Mouse (Mus musculus) thymus, postnatal 4 days (tissue): Measurements from ENCODE around the gene Olfr593.
"Not testable (repeated sequence)": the region's sequence is repeated elsewhere in the genome, so short reads cannot be mapped to it uniquely, and the experiment has no call there.

Source experiments
- DNase-seq: peaks from one replicate; pipeline ENCODE4 v3.0.0; 2021

The Olfr593 gene

GRCm38 (mm10) chr7:103211562-103211961 is at the start of gene Olfr593:
Gene Olfr593, plus strand, starts transcription at chr7:103211862.
- no peak for DNase-seq

- DNase-seq: no peak
Measured at GRCm38 (mm10) chr7:103169697-103170096, 42.0 kb upstream of the Olfr593 start.

- DNase-seq: no peak
Measured at GRCm38 (mm10) chr7:103178240-103178639, 33.4 kb upstream of the Olfr593 start, which contains the start of gene Olfr591. Gene Olfr591, minus strand, starts transcription at chr7:103178340.

GRCm38 (mm10) chr7:103184503-103184902 is 27.2 kb upstream of the Olfr593 start, which contains the start of gene Olfr592:
Gene Olfr592, plus strand, starts transcription at chr7:103184803.
- not testable (repeated sequence) for DNase-seq

GRCm38 (mm10) chr7:103212050-103212449 is 388 bp downstream of the Olfr593 start:
- not testable (repeated sequence) for DNase-seq

GRCm38 (mm10) chr7:103216696-103217095 is 5.0 kb downstream of the Olfr593 start, which contains the start of gene Olfr594:
Gene Olfr594, plus strand, starts transcription at chr7:103216996.
- no peak for DNase-seq

GRCm38 (mm10) chr7:103252405-103252804 is 40.7 kb downstream of the Olfr593 start, which contains the start of gene Usp17ld:
Gene Usp17ld, minus strand, starts transcription at chr7:103252505.
- not testable (repeated sequence) for DNase-seq
